Mouse (Mus musculus): ENCODE measurements around the gene Plac9b. TPM values are rescaled to one million over a fixed set of nuclear protein-coding genes. Genes with fewer than 3 reads are reported as not detected.
"Not testable (repeated sequence)": the region's sequence is repeated elsewhere in the genome, so short reads cannot be mapped to it uniquely, and the experiment has no call there.

Plac9b gene
- total RNA-seq (2021) = 10 to 100 TPM; 48.1 to 57.6 TPM

DNA sequence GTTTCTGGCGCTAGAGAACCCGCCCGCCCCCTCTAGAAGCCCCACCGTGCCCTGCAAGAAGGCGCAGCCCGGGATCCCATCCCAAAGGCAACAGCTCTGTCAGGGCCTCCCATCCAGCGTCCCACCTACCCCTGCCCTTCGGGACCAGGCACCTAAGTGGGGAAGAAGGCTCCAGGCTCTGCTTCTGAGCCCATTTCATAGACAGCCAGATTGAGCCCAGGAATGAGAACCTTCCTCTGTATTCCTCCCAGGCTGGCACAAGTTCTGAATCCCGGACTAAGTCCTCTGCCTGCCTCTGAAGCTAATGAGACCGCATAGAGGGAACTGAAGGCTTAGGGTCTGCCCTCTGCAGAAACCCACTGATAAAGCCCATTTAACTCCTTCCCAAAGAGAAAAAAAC, at the start of gene Plac9b:
Plac9b (minus strand) TSS at position 101 of the 400 bp plus-strand sequence.
- DNase-seq; intact Hi-C loops (cut with DNase I): not testable (repeated sequence)

DNA sequence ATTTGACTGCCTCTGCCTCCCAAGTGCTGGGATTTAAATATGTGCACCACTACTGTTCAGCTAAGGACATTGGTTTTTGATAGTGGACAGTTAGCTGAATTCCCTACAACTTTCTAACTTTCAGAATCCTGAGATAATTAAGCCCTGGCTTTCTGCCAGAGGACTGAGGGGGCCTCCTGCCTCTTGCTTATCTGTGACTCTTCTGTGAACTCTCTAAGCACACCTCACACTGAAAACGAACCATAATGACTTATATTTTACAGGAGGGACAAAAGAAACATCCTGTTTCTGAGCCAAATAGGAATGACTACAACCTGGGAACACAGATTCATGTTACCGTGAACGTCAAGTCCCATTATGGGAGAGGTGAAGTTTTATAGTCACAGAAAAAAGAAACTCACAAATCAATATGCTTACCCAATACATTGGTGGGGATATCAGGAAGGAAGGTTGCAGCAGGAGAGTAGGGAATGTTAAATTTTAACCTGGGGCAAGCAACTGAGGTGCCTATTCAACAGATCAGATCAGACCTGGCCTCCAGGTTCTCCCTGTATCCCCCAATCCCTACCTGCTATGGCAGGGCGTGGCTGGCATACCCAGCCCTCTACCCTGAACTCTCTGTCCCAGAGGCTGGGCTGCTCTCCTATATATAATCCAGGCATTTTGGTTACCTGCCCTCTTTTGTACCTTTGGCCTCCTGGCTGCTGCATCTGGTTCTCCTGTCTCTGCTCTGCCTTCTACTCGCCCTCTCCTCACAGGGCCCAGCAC, 34.1 kb upstream of the Plac9b start:
- intact Hi-C loops (cut with DNase I); DNase-seq: not testable (repeated sequence)

DNA sequence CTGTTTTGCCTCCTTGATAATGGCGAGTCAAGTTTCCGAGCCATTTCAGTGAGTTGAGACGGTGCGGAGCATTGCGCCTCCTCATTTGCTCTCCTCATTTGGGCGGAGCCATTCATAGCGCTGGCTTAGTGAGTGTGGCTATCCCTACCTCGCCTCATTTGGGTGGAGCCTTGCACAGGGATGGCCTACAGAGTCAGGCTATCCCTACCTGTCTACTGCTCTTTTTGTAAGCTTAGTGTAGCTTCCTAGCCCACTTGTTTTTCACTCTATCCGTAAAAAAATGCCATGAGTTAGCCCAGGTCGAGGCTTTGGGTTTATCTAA, 24.6 kb upstream of the Plac9b start, which contains the start of gene Tmem254b:
Tmem254b (minus strand) TSS at position 116 of the 322 bp plus-strand sequence.
- intact Hi-C loops (cut with DNase I); DNase-seq: not testable (repeated sequence)

DNA sequence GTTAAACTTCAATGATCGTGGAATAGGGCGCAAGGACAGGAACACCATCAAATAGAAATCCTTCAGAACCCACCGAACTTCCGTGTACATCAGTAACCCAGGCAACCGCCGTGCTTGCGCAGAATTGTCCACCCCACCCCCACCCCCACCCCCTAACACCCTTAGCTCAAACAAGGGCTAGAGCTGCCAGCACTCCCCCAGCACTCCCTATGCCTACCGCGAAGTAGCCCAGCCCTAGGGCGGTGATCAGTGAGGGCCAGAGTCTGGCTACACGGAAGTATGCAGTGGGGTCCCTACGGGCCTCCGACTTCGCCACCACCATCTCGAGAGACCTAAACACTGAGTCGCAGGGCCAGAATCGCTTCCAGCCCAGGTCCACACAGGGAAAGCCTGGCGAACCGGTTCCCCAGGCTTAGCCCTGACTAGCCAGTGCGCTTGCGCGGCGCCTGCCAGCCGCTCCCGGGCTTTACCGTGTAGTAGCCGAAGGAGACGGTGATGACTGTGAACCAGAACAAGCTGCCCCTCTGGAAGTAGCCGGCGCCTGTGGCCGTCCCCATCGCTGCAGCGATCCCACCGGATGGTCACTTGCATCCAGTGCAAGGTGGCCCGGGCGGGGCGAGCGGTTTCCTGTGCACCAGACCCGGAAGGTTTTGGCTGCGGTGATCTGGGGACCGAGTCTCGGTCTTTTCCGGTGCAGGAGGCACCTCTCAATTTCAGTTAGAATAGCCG, 24.1 kb upstream of the Plac9b start:
- intact Hi-C loops (cut with DNase I); DNase-seq: not testable (repeated sequence)

DNA sequence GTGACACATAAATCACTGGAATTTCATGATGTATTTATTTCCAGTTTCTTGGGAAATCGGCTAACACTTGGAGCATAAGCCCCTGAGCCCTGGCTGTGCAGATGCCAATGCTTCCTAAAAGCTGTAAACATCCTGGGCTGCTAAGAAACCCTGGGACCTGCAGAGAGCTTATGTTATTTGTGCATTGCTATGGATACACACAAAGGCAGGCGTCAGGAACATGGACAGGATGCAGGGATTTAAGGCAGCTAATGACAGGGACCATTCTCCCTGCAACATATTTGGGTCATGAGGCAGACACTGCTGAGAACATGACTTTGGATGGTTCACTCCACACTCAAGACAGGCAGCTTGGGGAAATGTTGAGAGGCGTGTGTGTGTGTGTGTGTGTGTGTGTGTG, 15.6 kb upstream of the Plac9b start:
- intact Hi-C loops (cut with DNase I); DNase-seq: not testable (repeated sequence)

DNA sequence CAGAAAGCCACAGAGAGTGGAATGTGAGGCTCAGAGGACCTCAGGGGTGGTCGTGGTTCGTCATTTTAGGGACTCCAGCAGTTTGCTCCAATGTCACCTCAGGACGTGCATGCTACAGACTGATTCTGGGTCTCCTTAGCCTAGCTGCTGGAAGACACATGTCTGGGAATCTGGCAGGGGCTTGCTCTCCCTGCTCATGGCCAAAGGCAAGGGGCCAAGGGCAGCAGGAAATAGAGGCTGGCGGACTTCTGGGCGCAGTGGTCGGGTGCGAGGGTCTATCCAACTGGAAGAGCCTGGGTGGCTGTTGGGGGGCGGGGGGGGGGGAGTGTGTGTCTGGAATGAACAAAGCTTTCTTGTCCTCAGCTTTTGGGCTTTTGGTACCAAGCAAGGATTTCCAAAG, 6.1 kb upstream of the Plac9b start:
- intact Hi-C loops (cut with DNase I) = not testable (repeated sequence)

DNA sequence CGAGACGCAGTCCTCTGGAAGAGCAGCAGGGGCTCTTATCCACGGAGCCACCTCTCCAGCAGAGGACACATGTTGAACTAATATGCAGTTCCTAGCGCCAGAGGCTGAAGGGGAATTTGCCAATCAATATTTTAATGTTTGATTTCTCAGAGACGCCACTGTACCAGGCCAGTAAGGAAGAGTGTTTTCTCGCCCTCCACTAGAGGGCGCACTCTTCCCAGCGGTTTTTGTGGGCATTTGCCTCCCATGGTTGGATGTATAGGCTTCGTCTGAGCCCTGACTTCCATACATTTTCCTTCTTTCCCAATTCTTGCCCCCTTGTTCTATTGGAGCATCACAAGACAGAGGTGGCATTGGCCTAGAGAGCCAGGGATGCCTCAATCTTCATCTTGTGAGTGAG, 4.4 kb upstream of the Plac9b start:
- intact Hi-C loops (cut with DNase I); DNase-seq: not testable (repeated sequence)

More for the DNA sequence above, 6.1 kb upstream of the Plac9b start:
- DNase-seq = not testable (repeated sequence)

DNA sequence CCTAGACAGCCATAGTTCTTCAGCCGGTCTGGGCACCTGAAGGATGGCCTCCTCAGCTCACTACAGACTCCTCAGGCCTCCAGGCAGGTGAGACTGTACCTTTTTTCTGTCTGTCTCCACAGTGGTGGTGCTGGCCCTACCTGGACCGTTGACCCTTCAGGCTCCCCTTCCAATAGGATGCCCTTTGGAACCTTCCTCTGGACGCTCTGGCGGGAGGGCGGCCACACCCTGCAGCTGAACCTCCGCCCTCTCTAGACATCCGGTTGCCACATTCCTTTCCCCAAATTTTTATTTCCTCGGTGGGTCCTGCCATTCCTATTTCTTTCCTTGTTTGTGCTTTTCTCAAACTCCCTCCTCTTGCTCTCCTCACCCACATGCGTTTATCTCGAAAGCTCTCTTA, 620 bp downstream of the Plac9b start:
- intact Hi-C loops (cut with DNase I); DNase-seq: not testable (repeated sequence)

DNA sequence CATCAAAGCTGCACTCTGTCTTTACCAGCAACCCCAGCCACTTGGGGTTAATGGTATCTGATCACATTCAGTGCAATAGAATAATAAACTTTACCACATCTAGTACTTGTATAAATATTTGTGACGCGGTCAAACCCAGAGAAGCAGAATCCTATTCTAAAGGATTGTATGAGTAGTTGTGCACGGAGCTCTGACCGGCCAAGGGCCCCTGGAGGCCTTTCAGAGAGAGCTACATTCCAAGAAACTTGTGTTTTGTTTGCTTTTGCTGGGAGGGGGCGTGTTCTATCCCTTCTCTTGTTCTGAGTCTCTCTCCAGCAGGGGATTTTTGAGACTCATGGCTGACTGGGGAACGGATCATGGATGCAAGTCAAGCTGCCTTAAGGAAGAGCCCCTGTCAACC, 7.3 kb downstream of the Plac9b start:
- DNase-seq; intact Hi-C loops (cut with DNase I): not testable (repeated sequence)

DNA sequence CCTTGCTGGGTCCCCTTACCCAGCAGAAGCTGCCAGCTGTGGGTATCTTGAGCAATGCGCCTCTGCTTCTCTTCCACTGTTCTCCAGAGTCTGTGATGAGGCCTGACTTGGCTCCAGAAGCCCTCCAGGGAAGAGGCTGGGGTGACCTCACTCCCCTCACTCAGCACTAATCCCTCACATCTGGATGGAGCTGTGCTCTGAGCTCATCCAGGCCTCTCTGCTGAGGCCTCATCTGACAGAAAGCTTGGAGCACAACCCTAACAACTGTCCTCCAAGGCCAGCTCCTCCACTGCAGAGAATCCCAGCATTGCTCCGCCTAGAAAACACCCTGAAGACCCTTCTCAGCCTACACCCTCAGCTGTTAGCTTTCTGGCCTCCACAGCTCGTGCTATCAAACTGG, 8.3 kb downstream of the Plac9b start:
- intact Hi-C loops (cut with DNase I); DNase-seq: not testable (repeated sequence)

DNA sequence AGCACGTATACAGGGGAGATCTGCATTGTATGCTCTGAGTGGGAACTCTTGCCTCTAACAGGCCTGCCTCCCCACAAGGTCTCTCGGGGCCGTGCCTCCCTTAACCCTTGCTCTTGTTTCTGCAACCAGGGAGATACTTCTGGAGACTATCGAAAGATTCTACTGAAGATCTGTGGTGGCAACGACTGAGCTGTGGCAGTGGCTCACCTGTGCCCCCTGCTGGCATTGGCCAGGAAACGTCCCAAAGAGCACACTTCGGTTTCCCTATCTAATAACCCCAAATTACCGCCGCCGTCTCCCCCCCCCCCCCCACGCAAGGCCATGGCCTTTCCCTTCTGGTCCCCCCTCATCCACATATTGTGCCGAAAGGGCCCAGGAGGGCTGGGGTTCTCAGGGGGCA, 17.0 kb downstream of the Plac9b start:
- DNase-seq; intact Hi-C loops (cut with DNase I): not testable (repeated sequence)

DNA sequence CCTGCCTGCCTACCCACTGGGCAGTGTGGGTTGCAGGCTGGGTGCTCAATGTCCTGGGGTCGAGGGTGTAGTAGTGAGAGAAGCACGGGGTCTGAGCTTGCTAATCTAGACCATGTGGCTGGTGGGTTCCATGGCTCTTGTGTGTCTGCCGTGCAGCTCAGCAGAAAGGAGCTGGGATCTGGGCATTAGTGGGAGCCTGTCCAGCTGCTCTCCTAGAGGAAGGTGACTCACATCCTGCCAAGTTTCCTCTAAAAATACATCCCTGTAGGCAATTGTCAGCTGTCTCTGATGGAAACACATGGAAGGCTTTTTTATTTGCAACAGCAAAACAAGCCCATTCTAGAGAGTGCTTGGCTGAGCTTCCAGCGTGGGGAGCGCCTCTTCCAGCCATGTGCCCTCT, 19.9 kb downstream of the Plac9b start:
- intact Hi-C loops (cut with DNase I); DNase-seq: not testable (repeated sequence)

DNA sequence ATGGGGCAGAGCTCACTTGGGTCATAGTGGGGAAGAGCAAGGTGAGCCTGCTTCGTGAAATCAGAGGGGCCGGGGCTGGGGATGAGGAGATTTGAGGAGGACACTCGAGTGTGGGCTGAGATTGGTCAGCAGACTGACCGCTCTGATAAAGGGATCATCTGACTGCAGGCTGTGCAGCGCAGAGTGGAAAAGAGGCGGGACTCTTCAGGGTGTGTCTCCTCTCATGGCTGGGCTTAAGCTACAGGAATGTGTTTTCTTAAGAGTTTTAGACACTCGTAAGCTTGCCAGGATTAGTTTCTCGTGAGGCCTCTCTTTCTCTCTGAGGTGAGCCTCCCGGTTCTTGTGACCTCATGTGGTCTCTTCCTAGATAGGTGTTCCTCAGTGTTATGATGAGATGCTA, 21.1 kb downstream of the Plac9b start:
- intact Hi-C loops (cut with DNase I); DNase-seq: not testable (repeated sequence)

DNA sequence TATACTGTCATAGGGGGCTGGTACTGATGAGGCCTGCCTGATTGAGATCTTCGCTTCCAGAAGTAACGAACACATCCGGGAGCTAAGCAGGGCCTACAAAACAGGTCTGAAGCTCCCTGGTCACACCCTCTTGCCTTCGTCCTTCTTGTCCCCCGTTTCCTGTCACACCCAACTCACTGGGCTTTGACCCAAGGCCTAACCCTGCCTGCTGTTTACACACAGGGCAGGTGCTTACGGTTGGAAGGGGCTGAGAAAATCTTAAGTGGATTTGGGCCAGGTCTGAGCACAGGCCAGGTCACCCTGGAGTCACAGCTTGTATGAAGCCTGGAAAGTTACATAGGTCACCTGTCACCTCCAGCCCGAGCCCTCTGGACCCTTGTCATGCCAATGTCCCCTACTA, 26.2 kb downstream of the Plac9b start:
- DNase-seq; intact Hi-C loops (cut with DNase I): not testable (repeated sequence)

DNA sequence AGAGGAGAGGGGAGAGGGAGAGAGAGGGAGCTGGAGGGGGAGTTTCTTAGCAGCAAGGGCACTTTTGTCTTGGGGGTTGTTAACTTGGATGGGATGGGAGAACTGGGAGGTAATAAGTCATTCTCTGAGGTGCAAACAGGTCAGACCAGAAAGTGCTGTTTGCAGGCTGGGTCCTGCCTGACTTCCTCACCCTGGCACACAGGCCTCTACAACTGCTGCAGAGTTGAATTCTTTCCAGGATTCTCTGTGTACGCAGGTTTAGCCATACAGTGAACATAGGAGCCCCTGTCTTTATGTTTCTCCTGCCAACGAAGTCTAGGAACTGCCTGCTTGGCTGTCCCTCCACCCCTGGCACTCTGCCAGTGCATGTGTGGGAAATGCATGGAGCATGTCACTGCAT, 35.2 kb downstream of the Plac9b start:
- intact Hi-C loops (cut with DNase I); DNase-seq: not testable (repeated sequence)

DNA sequence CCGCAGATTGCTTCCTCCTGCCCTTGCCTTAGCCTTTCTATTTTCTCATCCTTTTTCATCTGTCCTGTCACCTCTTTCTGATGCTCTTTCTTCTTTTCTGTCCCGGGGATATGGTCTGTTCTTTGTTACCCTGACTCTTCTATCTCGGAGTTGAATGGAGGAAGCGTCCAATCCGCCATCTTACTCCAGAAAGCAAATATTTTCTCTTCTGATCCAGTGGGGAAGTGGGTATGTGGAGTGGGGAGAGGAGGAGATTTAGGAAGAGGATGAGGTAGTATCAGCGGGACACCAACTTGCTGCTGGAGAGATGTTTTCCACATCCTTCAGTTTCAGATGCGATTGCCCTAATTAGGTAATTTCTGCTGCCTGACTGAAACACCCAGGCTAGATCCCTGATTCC, 63.2 kb downstream of the Plac9b start:
- intact Hi-C loops (cut with DNase I); DNase-seq: not testable (repeated sequence)

DNA sequence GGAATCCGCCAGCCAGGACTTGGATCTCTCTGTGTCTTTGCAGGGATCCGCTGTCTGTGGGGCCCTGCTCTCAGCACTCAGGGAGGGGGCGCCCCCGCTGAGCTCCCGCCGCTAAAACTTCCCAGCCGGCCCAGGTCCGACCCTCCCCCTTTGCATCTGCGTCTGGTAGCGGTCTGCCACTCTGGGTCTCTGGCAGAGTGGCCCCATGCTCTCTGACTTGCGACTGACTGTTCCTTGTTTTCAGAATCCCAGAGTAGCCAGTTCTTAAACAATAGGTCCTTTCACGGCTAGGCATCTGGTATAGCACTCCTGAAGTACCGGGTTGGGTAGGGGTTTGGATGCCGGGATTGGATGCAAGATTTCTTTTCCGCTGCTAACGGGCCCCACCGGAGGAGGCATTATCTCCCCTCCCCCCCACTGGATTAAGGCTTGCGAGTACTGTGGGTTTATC, 63.7 kb downstream of the Plac9b start:
- intact Hi-C loops (cut with DNase I); DNase-seq: not testable (repeated sequence)

DNA sequence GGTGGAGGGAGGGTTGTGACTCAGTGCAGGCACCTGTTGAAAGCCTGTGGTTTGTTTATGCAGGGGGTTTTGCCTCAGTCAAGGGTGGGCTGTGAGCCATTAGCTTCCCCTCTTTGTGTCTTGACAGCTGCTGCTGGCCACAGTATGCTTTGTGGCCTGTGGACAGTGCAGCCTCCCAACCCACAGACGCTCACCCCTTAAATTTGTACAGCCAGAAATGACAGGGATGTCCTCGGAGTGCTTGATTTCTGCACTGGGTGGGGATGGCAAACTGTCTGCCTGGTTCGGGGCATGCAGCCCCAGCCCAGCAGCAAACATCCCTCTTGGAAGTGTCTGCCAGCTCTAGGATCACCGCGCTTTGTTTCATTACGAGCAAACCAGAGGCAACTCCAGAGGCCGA, 64.1 kb downstream of the Plac9b start, which contains the start of gene Duxbl2:
Duxbl2 (plus strand) TSS at position 200 of the 400 bp plus-strand sequence.
- DNase-seq; intact Hi-C loops (cut with DNase I): not testable (repeated sequence)

Measured in heart, postnatal 36 days (tissue).